Mouse (Mus musculus): ENCODE data around the gene Ptpn11.

GRCm38 (mm10) chr5:121212108-121212507 is 20.9 kb upstream of the Ptpn11 start:
- no peak for TF ChIP-seq CTCF (IDR thresholded peaks at IDR 0.05; ENCODE audit: borderline replicate concordance, insufficient read depth, low read depth, low read length)
- no peak for TF ChIP-seq POLR2A (IDR thresholded peaks at IDR 0.05; ENCODE audit: borderline replicate concordance, insufficient read depth, low read length)
